Mouse (Mus musculus): Measurements from ENCODE around the gene Cdh23. TPM values are rescaled to one million over a fixed set of nuclear protein-coding genes. Genes with fewer than 3 reads are reported as not detected.

Cdh23 gene
- polyA plus RNA-seq, 1 experiment from 2014 or later: 0.73 TPM

DNA sequence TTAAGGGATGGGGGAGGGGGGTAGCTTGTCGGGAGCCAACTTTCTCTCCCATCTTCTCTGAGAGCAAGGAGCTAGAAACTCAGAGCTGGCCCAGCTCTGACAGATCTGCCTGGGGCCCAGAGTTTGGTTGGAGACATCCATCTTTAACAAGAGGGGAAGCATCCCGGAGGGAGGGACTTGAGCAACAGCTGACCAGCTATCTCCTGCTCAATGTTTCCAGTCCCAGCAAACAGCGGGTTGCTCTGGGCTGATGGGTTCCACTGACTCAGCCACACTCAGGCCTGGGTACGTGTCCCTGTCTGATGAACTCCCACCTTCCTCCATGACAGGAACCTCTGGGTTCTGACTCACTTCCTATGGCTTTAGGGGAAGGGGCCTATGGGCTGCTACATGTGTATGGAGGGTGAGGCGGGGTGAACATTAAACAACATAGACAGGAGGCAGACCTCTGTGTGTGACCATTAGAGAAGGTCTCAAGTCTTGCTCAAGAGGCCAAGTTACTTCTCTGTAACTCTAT, 305.3 kb downstream of the Cdh23 start:
- 68% methylated on average over 5 of the region's 5 CpGs for whole genome bisulfite sequencing
- Histone ChIP-seq H3K4me3 (replicated peaks) (no peak overlapping the region), H3K36me3 (no peaks in the 10 kb centered on the region), H3K9ac (no peak overlapping the region), H3K4me2 (replicated peaks) (no peak overlapping the region), H3K9me3 (replicated peaks) (no peaks in the 10 kb centered on the region), H3K27ac (replicated peaks) (no peak overlapping the region), H3K4me1 (peaks cover 8% of the 10 kb centered on the region; the same call in 1 of the 2 replicates), H3K27me3 (no peaks in the 10 kb centered on the region)
- no peak for ATAC-seq (ENCODE audit: insufficient number of reproducible peaks, low FRiP score, low TSS enrichment, low read depth)

DNA sequence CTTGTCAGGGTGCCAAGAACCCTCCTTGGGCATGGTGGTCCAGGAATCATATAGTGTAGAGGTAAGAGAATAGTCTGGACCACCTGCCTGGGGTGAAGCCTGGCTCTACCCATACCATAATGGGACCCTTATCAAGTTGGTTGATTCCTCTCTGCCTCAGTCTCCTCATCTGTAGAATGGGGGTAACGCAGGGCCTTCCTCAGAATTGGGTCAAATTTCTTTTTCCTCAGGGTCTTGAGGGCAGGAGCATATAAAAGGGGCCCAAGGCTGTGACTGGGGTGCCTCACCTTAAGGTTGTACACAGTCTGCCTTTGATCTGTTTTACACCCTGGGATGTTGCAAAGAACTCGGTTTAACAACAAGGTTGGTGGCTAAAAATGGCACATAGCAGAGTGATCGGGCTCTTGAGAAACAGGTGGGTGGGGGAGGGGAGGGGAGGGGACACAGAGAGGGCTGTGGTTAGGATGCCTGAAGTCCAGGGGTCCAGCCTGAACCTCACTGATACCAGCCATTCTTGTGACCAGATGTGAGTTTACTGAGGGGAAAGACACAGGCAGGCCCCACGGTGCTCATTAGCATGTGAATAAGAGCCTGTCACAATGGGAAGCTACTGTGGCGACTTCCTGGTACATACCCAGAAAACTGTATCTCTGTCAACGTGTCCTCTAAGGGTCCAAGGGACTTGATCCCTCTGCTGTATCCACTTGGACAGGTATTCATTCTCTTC, 305.9 kb downstream of the Cdh23 start:
- Histone ChIP-seq H3K27me3 (no peaks in the 10 kb centered on the region), H3K27ac (replicated peaks) (no peak overlapping the region), H3K4me3 (replicated peaks) (no peak overlapping the region), H3K36me3 (no peaks in the 10 kb centered on the region), H3K9ac (no peak overlapping the region), H3K4me2 (replicated peaks) (no peak overlapping the region), H3K4me1 (peaks cover 8% of the 10 kb centered on the region; the same call in 1 of the 2 replicates), H3K9me3 (replicated peaks) (no peaks in the 10 kb centered on the region)
- ATAC-seq (ENCODE audit: insufficient number of reproducible peaks, low FRiP score, low TSS enrichment, low read depth): no peak
- WGBS: 46% methylated on average over 6 of the region's 6 CpGs

DNA sequence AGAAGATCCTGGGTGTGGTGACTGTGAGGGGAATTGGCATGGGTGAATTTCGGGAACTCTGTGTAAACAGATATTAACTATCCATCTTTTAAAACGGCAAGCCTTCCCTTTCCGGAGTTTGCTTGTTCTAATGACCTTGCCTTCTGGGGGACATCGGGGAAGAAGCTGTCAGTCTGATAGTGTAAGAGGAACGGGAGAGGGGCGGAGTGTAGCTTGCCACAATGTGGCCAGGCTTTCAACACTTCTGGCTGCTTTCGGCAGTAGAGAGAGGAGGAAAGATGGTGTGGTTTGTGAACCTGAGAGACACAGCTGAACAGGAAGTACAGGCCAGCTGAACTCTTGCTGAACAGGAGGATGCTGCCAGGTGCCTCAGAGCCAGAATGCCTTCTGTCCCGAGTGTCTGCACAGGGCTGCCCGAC, 306.8 kb downstream of the Cdh23 start:
- Histone ChIP-seq H3K27me3 (no peaks in the 10 kb centered on the region), H3K4me3 (replicated peaks) (no peak overlapping the region), H3K4me1 (peaks cover 8% of the 10 kb centered on the region; the same call in 1 of the 2 replicates), H3K9me3 (replicated peaks) (no peaks in the 10 kb centered on the region), H3K4me2 (replicated peaks) (no peak overlapping the region), H3K27ac (replicated peaks) (no peak overlapping the region), H3K36me3 (no peaks in the 10 kb centered on the region), H3K9ac (no peak overlapping the region)
- no peak for ATAC-seq (ENCODE audit: insufficient number of reproducible peaks, low FRiP score, low TSS enrichment, low read depth)
- WGBS: 37% methylated on average over 9 of the region's 9 CpGs

DNA sequence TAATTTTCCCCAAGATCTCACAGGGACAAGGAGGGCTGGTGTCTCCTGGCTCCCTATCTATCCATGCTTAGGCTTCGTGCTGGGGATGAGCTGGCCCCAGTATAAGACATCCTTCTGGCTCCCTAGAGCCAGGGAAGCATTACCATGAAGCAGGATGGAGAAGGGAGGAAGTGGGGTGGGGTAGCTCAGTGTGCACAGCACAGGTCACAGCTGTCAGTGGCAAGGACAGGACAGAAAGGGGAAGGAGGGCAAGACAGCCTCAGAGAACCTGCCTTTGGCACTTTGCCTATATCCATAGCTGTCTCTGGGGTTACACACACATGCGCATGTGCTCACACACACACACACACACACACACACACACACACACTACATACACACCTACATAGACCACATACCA, 308.0 kb downstream of the Cdh23 start:
- H3K4me1 ChIP-seq: peaks cover 8% of the 10 kb centered on the region; the same call in 1 of the 2 replicates
- H3K27me3 ChIP-seq: no peaks in the 10 kb centered on the region
- no peaks in the 10 kb centered on the region for H3K9me3 ChIP-seq (replicated peaks)
- H3K27ac ChIP-seq (replicated peaks): no peak overlapping the region
- 95% methylated on average over 2 of the region's 2 CpGs for WGBS
- H3K9ac ChIP-seq: no peak overlapping the region
- no peaks in the 10 kb centered on the region for H3K36me3 ChIP-seq
- ATAC-seq (ENCODE audit: insufficient number of reproducible peaks, low FRiP score, low TSS enrichment, low read depth): no peak
- no peak overlapping the region for H3K4me2 ChIP-seq (replicated peaks)
- no peak overlapping the region for H3K4me3 ChIP-seq (replicated peaks)

DNA sequence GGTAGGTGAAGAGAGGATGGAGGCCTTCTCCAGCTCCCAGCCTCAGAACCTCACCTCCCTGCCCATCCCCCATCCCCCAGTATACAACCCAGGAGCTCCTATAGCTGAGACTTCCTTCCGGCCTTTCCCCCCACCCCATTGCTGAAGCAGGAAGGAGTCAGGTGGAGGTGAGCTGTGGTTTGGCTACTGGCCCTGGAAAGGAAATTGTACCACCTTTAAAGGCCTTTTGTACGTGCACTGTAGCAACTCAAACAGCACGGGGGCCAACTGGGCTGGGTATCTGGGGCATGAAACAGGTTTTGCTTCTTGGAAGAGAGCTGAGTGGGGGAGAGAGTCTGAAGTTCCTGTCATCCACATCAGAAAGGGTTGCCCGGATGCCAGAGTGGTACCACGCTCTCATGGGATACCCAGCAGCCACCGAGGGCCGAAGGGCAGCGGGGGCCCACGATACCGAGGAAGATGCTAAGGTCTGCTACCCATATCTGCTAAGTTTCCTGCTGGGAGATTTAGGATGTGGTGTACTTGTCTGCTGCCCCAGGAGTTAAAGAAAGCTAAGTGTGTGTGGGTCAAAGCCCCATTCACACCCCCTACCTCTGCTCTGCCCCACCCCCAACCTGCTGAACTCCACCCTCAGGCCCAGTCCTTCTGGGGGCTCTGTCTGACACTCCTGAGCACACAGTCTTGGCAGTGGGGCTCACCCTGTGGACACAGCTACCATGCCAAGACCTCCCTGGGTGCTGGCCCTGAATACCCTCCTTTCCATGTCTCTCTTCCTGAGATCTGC, 315.0 kb downstream of the Cdh23 start:
- no peak for ATAC-seq (ENCODE audit: insufficient number of reproducible peaks, low FRiP score, low TSS enrichment, low read depth)
- WGBS: 65% methylated on average over 10 of the region's 10 CpGs
- H3K27ac ChIP-seq (replicated peaks): no peak overlapping the region; the same call in 1 of the 2 replicates
- no peaks in the 10 kb centered on the region for H3K9me3 ChIP-seq (replicated peaks)
- H3K27me3 ChIP-seq: no peaks in the 10 kb centered on the region
- H3K36me3 ChIP-seq: no peaks in the 10 kb centered on the region
- no peak overlapping the region for H3K4me3 ChIP-seq (replicated peaks)
- no peak overlapping the region for H3K9ac ChIP-seq
- no peak overlapping the region for H3K4me2 ChIP-seq (replicated peaks)
- H3K4me1 ChIP-seq: peaks cover 12% of the 10 kb centered on the region; the same call in 1 of the 2 replicates

DNA sequence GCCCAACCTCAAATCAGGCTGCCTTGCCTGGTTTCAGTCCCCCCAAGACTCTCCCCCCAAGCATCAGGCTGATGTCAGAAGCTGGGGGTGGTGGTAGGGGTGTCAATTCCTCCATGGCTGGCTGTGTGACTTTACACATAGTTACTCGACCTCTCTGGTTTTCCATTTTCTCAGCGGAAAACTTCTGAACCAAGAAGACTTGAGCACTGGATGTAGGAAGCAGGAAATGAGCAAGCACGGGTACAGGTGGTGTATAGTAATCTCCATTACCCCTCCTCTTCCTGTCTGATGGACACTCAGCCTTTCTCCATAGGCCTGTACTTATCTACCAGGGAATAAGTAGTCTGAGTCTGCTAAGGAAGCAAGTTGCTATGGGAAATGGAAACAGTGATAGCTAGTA, 316.1 kb downstream of the Cdh23 start:
- Histone ChIP-seq H3K4me1 (peaks cover 12% of the 10 kb centered on the region; the same call in 1 of the 2 replicates), H3K4me2 (replicated peaks) (no peak overlapping the region), H3K27me3 (no peaks in the 10 kb centered on the region), H3K9ac (no peak overlapping the region), H3K9me3 (replicated peaks) (no peaks in the 10 kb centered on the region), H3K27ac (replicated peaks) (peak overlapping the region; percentile 6; the same call in 1 of the 2 replicates), H3K36me3 (no peaks in the 10 kb centered on the region), H3K4me3 (replicated peaks) (no peak overlapping the region)
- WGBS: 58% methylated on average over 3 of the region's 3 CpGs
- no peak for ATAC-seq (ENCODE audit: insufficient number of reproducible peaks, low FRiP score, low TSS enrichment, low read depth)

DNA sequence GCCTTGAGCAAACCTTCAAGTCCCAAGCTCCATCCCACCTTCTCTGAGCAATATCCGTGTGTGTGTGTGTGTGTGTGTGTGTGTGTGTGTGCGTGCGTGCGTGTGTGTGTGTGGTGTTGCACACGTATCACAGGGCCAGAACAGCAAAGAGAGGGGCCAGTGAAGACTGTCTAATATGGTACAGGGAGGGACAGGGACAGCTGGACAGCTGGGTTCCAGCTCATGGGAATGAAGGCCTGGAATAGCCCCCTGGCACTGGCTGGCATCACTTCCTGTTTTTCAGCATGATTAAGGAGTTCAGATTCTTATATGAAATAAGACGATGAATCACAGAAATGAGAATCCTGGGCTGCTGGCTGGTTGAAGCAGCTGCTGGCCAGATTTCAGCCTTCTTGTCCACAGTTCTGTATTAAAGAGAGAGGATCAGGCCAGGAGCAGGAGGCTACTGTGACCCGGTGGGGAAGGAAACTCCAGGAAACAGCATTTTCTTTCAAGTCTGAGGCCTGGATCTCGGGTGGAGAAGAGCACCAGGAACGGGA, 316.8 kb downstream of the Cdh23 start:
- WGBS: 62% methylated on average over 9 of the region's 9 CpGs
- Histone ChIP-seq H3K4me2 (replicated peaks) (no peak overlapping the region), H3K4me3 (replicated peaks) (no peak overlapping the region), H3K36me3 (no peaks in the 10 kb centered on the region), H3K9ac (no peak overlapping the region), H3K27me3 (no peaks in the 10 kb centered on the region), H3K9me3 (replicated peaks) (no peaks in the 10 kb centered on the region), H3K4me1 (peaks cover 12% of the 10 kb centered on the region; the same call in 1 of the 2 replicates), H3K27ac (replicated peaks) (peak overlapping the region; percentile 6; the same call in 1 of the 2 replicates)
- no peak for ATAC-seq (ENCODE audit: insufficient number of reproducible peaks, low FRiP score, low TSS enrichment, low read depth)

DNA sequence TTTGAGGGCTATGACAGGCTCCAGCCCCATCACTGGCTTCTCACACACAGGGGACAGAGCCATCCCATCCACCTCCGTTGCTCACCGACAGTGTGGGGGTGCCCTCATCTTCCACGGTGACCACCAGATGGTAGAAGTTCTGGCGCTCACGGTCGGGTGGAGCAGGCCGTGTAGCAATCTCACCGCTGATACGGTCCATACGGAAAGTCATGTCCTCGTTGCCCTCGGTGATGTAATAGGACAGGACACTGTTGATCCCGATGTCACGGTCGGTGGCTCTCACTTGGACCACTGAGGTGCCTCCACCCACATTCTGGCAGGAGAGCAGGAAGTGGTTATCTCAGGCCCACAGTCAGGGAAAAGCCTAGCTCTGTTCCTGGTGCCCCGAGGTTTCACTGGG, 319.6 kb downstream of the Cdh23 start:
- no peak for ATAC-seq (ENCODE audit: insufficient number of reproducible peaks, low FRiP score, low TSS enrichment, low read depth)
- 89% methylated on average over 16 of the region's 16 CpGs for WGBS
- Histone ChIP-seq H3K9ac (no peak overlapping the region), H3K36me3 (no peaks in the 10 kb centered on the region), H3K4me1 (peaks cover 21% of the 10 kb centered on the region), H3K4me2 (replicated peaks) (no peak overlapping the region), H3K9me3 (replicated peaks) (no peaks in the 10 kb centered on the region), H3K27me3 (no peaks in the 10 kb centered on the region), H3K4me3 (replicated peaks) (no peak overlapping the region), H3K27ac (replicated peaks) (no peak overlapping the region)

DNA sequence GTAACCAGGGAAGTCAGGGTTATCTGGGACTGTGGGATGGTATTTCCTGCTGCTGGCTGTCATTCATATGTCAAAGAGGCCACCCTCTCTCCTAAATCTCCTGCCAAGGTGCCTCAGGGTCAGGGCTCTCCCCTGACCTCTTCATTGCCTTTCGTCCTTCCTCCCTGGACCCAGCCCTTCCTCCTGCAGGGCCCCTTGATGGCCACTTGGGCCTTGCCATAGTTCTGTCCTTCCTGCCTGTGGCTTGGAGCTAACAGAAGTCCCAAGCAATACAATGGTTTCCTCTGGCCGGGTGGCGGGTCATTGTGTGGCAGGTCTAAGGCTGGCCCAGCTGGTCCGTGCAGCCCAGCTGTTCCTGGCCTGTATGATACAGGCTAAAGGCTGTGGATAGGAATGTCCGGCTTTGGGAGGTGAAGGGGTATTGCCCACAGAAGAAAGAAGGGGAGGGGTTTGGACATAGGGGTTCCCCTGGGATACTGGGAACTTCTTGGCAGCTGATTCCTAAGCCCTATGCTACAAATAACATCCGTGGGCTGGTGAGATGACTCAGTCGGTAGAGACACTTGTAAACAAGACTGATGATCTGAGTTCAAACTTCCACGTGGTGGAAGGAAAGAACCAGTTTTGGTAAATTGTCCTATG, 322.2 kb downstream of the Cdh23 start:
- Histone ChIP-seq H3K9ac (no peak overlapping the region), H3K27me3 (no peaks in the 10 kb centered on the region), H3K9me3 (replicated peaks) (no peaks in the 10 kb centered on the region), H3K36me3 (no peaks in the 10 kb centered on the region), H3K4me2 (replicated peaks) (no peak overlapping the region), H3K4me3 (replicated peaks) (no peak overlapping the region), H3K4me1 (peaks cover 19% of the 10 kb centered on the region), H3K27ac (replicated peaks) (no peak overlapping the region)
- no peak for ATAC-seq (ENCODE audit: insufficient number of reproducible peaks, low FRiP score, low TSS enrichment, low read depth)
- 43% methylated on average over 8 of the region's 8 CpGs for WGBS

DNA sequence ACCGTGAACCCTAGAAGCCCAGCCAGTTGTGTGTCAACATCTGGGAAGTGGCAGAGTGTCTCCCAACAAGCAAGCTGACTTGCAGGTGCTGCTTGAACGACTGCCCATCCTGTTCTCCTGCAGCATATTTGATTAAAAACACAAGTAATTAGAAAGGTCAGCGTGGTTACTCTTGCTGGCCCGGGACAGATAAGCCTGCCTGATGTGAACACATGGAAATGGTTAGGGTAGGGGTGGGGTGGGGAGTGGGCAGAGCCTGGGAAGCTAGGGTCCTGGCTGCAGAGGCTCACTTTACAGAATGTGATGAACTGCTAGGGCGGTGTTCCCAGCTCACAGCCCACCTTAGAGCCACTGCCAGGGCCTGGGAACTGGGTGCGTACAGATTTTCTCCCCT, 322.8 kb downstream of the Cdh23 start:
- no peaks in the 10 kb centered on the region for H3K36me3 ChIP-seq
- H3K4me3 ChIP-seq (replicated peaks): no peak overlapping the region
- peaks cover 19% of the 10 kb centered on the region for H3K4me1 ChIP-seq
- H3K9me3 ChIP-seq (replicated peaks): no peaks in the 10 kb centered on the region
- H3K9ac ChIP-seq: no peak overlapping the region
- H3K4me2 ChIP-seq (replicated peaks): no peak overlapping the region
- no peak overlapping the region for H3K27ac ChIP-seq (replicated peaks)
- ATAC-seq (ENCODE audit: insufficient number of reproducible peaks, low FRiP score, low TSS enrichment, low read depth): no peak
- 27% methylated on average over 6 of the region's 6 CpGs for WGBS
- no peaks in the 10 kb centered on the region for H3K27me3 ChIP-seq

All from embryonic facial prominence, embryonic 15.5 days (tissue).